Mouse (Mus musculus) layer of hippocampus, adult 8-10 months (tissue): ENCODE data around the gene Ap2a2. TPM values are rescaled to one million over a fixed set of nuclear protein-coding genes. Genes with fewer than 3 reads are reported as not detected.

Experiments
- DNase-seq, 2 experiments: peaks; one replicate each; pipeline ENCODE4 v3.0.0; 2022; ENCODE audit warnings: low spot score in 2 of 2
- total RNA-seq, 4 experiments: library from RNA; stranded (reverse); gene quantifications; 2 replicates each; pipeline ENCODE4 v1.2.4; 2022

Ap2a2 gene
- 100 to 1,000 TPM; 217 to 253 (median 230) TPM for total RNA-seq

- peak; percentile 79 to 86 for DNase-seq
Observed at GRCm38 (mm10) chr7:141561682-141562391, at the start of gene Ap2a2. Gene Ap2a2 (plus strand): TSS chr7:141562173.

- no peak for DNase-seq
Observed at GRCm38 (mm10) chr7:141517638-141518037, 44.3 kb upstream of the Ap2a2 start.

DNA sequence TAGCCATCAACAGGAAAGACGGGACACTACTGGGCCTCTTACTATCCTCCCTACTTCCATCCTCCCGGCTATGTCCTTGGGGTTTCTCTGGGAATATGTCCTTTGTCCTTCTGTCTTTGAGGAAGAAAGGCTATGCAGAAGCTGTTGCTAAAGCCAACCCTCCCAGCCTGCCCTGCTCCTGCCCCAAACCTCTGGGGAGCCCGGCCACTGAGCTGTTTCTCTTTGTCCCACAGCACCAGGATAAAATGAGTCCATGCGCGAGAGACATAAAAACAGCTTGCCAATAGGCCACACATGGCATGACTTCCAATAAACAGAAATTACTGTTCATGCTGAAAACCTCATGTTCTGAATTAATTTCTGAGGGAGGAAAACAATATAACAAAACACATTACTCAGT is 43.7 kb upstream of the Ap2a2 start:
- DNase-seq, result no peak

DNA sequence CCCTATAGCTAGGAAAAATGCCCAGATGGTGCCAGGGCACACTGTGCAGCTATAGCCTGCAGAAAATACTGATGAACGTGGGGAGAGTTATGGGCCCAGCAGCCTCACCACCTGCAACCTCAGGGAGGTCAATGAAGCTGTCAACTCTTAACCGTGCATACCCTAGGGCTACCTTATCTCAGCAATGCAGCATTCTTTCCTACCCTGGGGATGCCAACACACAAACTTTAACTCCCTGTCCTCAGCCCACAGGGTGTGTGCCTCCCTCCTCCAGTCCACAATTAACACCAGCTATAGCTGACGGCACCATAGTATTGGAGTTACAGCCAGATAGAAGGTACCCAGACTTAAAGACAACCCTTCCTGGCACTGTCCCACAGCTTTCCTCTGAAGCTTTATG is 43.0 kb upstream of the Ap2a2 start:
- DNase-seq, result no peak

- DNase-seq, result no peak
Observed at GRCm38 (mm10) chr7:141519795-141520194, 42.2 kb upstream of the Ap2a2 start.

- DNase-seq, result no peak
Observed at GRCm38 (mm10) chr7:141523007-141523406, 39.0 kb upstream of the Ap2a2 start.

DNA sequence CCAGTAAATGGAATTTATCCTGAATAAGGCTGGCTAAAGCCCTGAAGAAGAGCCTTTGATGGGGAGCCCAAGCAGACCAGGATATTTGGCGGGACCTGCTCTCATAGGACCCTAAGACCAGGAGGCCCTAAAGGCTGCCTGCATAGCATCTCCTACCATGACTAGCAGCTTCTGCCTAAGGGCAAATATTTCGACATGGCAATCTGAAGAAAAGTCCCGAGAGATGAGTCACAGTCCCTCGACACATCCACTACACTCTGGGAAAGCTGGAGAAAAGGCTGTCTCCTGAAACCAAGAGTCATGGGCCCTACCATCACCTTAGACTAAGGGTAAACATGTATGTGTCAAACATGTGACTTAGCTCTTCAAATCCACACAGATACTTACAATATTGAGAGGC is 37.7 kb upstream of the Ap2a2 start:
- DNase-seq, result no peak

- peak; percentile 64 to 81 for DNase-seq
Observed at GRCm38 (mm10) chr7:141524760-141525579, 37.0 kb upstream of the Ap2a2 start.

DNA sequence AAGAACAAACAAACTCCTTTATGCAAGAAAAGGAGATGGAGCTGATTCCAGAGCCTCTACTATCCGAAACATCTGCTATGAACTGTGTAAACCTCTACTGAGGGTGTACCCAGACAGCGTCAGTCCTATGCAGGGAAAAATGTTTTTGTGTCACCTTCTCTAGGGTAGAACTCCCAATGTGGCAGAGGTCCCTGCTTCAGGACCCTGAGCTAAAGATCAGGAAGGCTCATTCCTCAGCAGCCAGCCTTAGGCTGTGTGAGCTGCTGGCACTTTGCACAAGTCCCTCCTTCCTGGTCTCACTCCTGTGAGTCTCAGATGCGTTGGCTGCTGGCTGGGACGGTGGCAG is 36.4 kb upstream of the Ap2a2 start:
- no peak for DNase-seq

GRCm38 (mm10) chr7:141535570-141535969 is 26.4 kb upstream of the Ap2a2 start:
- no peak for DNase-seq

DNA sequence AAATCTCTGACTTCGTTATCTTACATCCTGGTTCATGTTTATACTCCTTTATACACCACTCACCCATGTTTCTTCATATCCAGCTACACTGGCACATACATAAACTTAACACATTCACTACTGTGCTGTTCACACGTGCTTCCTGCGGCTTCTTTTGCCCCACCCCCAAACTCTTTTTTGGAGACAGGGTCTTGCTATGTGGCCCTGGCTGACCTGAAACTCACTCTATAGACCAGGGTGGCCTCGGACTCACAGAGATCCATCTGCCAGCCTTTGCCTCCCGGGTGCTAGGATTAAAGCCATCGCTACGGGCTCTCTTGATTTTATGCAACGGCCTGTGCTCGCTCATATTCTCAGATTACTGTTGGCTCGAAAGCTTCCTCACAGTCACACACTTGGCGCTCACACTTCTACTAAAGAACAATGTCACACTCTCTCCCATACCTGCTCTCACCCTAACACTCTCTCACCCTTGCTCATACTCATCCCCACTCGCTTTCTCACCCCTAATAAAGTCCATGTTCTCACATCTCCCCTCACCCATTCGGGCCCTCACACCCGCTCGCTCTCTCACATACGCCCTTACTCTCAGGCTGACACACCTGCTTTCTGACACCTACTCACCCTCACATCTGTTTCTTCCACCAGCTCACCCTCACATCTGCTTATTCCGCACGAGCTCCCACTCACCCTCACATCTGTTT is 23.0 kb upstream of the Ap2a2 start:
- no peak for DNase-seq

- peak; percentile 94 to 96 for DNase-seq
Observed at GRCm38 (mm10) chr7:141539556-141540311, 22.2 kb upstream of the Ap2a2 start, which contains the start of gene Chid1. Gene Chid1 (minus strand): TSS chr7:141539857.

GRCm38 (mm10) chr7:141540312-141541081 is 21.5 kb upstream of the Ap2a2 start:
- peak; percentile 84 to 87 for DNase-seq

DNA sequence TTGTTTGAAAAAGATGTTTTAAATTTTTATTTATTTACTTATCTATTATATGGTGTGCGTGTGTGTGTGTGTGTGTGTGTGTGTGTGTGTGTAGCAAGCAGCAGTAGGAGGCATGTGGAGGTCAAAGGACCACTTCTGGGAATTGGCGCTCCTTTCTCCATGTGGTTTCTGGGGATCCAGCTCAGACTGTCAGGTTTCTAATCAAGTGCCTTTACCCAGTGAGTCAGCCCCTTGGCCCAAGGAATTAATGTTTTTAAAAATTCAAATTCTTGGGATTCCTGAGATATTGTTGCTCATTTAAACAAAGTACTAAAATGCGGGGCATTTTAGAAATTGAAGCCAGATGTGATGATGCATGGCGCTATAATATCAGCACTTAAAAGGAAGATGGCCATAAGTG is 20.3 kb upstream of the Ap2a2 start:
- no peak for DNase-seq

DNA sequence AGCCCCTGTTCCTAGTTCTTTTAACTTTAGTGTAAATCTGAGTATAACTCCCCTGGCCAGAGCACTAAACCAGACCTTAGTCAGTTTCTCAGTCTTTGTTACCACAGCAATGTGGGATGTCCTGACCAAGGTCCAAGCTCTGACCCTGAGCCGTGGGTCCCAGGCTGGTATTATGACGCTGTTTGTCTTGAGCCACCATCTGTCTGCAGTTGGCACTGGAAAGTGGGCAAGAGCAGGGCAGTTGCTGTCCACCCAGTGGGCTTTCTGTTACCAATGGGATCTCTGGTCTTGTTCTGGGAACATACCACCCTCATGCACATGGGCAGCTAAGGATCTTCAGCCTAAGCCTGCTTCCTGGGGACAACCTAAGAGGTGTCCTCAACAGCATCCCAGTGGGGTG is 19.4 kb upstream of the Ap2a2 start:
- no peak for DNase-seq

- DNase-seq, result peak in 1 of 2 experiments; percentile 50
Observed at GRCm38 (mm10) chr7:141544654-141545053, 17.3 kb upstream of the Ap2a2 start.

GRCm38 (mm10) chr7:141549432-141550061 is 12.4 kb upstream of the Ap2a2 start:
- DNase-seq, result no peak

- DNase-seq, result no peak
Observed at GRCm38 (mm10) chr7:141550464-141550863, 11.5 kb upstream of the Ap2a2 start.

DNA sequence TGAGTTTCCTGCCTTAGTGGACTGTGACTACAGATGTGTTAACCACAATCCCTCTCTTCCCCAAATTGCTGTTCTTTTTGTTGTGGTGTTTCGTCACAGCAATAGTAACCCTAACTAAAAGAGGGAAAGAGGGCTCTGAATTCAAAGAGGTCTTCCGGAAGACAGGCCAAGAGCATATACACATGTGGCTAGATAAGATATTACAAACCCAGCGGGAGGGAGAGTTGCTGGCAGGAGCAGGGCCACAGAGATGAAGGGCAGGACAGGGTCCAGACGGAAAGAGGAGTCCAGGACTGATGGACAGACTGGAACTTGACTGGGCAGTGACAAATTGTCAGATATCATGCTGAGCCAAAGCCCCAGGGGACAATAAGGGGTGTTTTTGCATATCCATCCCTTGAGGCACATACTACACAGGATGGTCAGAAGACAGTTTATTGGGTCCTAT is 3.6 kb upstream of the Ap2a2 start:
- DNase-seq, result no peak

DNA sequence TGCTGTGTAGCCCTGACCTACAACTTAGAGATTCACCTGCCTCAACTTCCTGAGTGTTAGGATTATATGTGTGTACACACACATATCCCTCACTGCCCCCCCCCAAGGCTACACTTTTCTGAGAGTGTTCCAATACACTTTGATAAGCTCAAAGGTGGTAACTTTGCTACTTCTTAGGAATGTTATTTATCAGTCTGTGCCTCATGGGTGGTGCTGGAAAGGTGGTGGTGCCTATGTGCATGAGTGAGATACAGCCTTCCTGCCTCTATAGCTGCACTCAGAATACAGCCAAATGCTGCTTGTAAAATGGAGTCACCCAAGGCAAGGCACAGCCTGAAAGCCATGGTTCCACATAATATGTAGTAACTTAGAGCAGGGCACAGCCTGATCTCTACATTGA is 3.0 kb upstream of the Ap2a2 start:
- DNase-seq, result no peak
